ENCODE assay signal across 11 mouse cellular contexts in genomic region chr14:49524665-49525064, GRCm38 (mm10). TPM values are rescaled to one million over a fixed set of nuclear protein-coding genes. Genes with fewer than 3 reads are reported as not detected.
A peak's percentile ranks its signal among the peaks of the same experiment; 100 is the strongest.
DNase-seq lines count a peak whose midpoint lies in the region; ATAC-seq lines count a peak whose summit lies in the region.
"Had no signal": no experiment of that assay in that cellular context is flagged by ENCODE, and none has a peak within 500 bp of the region (broad histone marks: within the 10 kb centered on the region; RNA-seq: fewer than 3 reads in every experiment).

No protein-coding gene starts in this region.

- DNase-seq in limb, embryonic 10.5 days (ENCODE audit: low spot score): no peak
- peak; percentile 8 for DNase-seq in forebrain, embryonic 14.5 days (ENCODE audit: low spot score)
- DNase-seq in thymus, postnatal 0 days (ENCODE audit: low spot score): no peak
- no peak for DNase-seq in cerebellum, adult 8-10 months

- ATAC-seq in limb, embryonic 15.5 days (ENCODE audit: insufficient number of reproducible peaks, low FRiP score, low TSS enrichment, low read depth): 0 out of 2 replicates have a peak, but pooled peaks have one; percentile 30
- ATAC-seq in forebrain, embryonic 14.5 days: peak; percentile 2; the same call in 1 of the 2 replicates
- peak; percentile 72 for ATAC-seq in hindbrain, embryonic 16.5 days
- ATAC-seq in neural tube, embryonic 14.5 days (ENCODE audit: low read depth): peak; percentile 35
- no peak for ATAC-seq in megakaryocyte progenitor cell, adult 5-6 weeks (replicated peaks; ENCODE audit: poor library complexity)

- H3K9ac ChIP-seq in limb, embryonic 15.5 days: no peak overlapping the region
- no peak overlapping the region for H3K9ac ChIP-seq in forebrain, embryonic 14.5 days (ENCODE audit: low read length)
- peak overlapping the region; percentile 74 for H3K9ac ChIP-seq in hindbrain, embryonic 16.5 days (ENCODE audit: low read depth, low read length)
- H3K9ac ChIP-seq in neural tube, embryonic 14.5 days (replicated peaks; ENCODE audit: low read depth, low read length): peak overlapping the region; percentile 78
- H3K9ac ChIP-seq: heart, embryonic 15.5 days had no signal

- peaks cover 9% of the 10 kb centered on the region for H3K4me1 ChIP-seq in limb, embryonic 15.5 days
- H3K4me1 ChIP-seq in limb, embryonic 10.5 days: peaks cover 9% of the 10 kb centered on the region
- H3K4me1 ChIP-seq in forebrain, embryonic 14.5 days (ENCODE audit: control insufficient read depth, insufficient read depth, low read length): no peaks in the 10 kb centered on the region
- H3K4me1 ChIP-seq in hindbrain, embryonic 16.5 days (ENCODE audit: control insufficient read depth, insufficient read depth, low read depth, low read length): no peaks in the 10 kb centered on the region
- H3K4me1 ChIP-seq in neural tube, embryonic 14.5 days (ENCODE audit: control insufficient read depth, insufficient read depth, low read length): 0 out of 2 replicates have a peak, but pooled peaks cover 3% of the 10 kb centered on the region

- 70% methylated on average over 8 of the region's 8 CpGs for WGBS in limb, embryonic 15.5 days
- WGBS in limb, embryonic 10.5 days: 79% methylated on average over 7 of the region's 8 CpGs
- 67% methylated on average over 8 of the region's 8 CpGs for WGBS in forebrain, embryonic 14.5 days
- WGBS in hindbrain, embryonic 16.5 days: 54% methylated on average over 7 of the region's 8 CpGs
- WGBS in neural tube, embryonic 14.5 days: 70% methylated on average over 8 of the region's 8 CpGs

- H3K27me3 ChIP-seq in limb, embryonic 15.5 days: peaks cover 14% of the 10 kb centered on the region
- peaks cover 14% of the 10 kb centered on the region for H3K27me3 ChIP-seq in limb, embryonic 10.5 days (ENCODE audit: low read depth, poor library complexity, severe bottlenecking)
- no peaks in the 10 kb centered on the region for H3K27me3 ChIP-seq in forebrain, embryonic 14.5 days (replicated peaks; ENCODE audit: control insufficient read depth, insufficient read depth, low read length)
- no peaks in the 10 kb centered on the region for H3K27me3 ChIP-seq in hindbrain, embryonic 16.5 days (replicated peaks; ENCODE audit: control insufficient read depth, insufficient read depth, low read length)
- H3K27me3 ChIP-seq in neural tube, embryonic 14.5 days (ENCODE audit: control insufficient read depth, insufficient read depth, low read length): no peaks in the 10 kb centered on the region

- no peak overlapping the region for H3K27ac ChIP-seq in limb, embryonic 15.5 days
- no peak overlapping the region for H3K27ac ChIP-seq in limb, embryonic 10.5 days
- no peak overlapping the region for H3K27ac ChIP-seq in forebrain, embryonic 14.5 days (ENCODE audit: low read depth, low read length)
- H3K27ac ChIP-seq in hindbrain, embryonic 16.5 days (ENCODE audit: low read depth, low read length): peak overlapping the region; percentile 77; the same call in 1 of the 2 replicates
- H3K27ac ChIP-seq in neural tube, embryonic 14.5 days (ENCODE audit: low read depth, low read length): no peak overlapping the region; the same call in 1 of the 2 replicates
- H3K27ac ChIP-seq: embryonic facial prominence, embryonic 10.5 days; heart, embryonic 15.5 days had no signal

- no peaks in the 10 kb centered on the region for H3K36me3 ChIP-seq in limb, embryonic 15.5 days
- H3K36me3 ChIP-seq in limb, embryonic 10.5 days: no peaks in the 10 kb centered on the region
- no peaks in the 10 kb centered on the region for H3K36me3 ChIP-seq in forebrain, embryonic 14.5 days (ENCODE audit: control insufficient read depth, insufficient read depth, low read length)
- H3K36me3 ChIP-seq in hindbrain, embryonic 16.5 days (ENCODE audit: control insufficient read depth, insufficient read depth, low read length): no peaks in the 10 kb centered on the region
- H3K36me3 ChIP-seq in neural tube, embryonic 14.5 days (ENCODE audit: control insufficient read depth, insufficient read depth, low read length): no peaks in the 10 kb centered on the region
- H3K36me3 ChIP-seq: embryonic facial prominence, embryonic 10.5 days; heart, embryonic 15.5 days had no signal

- H3K9me3 ChIP-seq in limb, embryonic 15.5 days: no peaks in the 10 kb centered on the region
- no peaks in the 10 kb centered on the region for H3K9me3 ChIP-seq in limb, embryonic 10.5 days (replicated peaks)
- no peaks in the 10 kb centered on the region for H3K9me3 ChIP-seq in forebrain, embryonic 14.5 days (replicated peaks; ENCODE audit: control insufficient read depth, low read length)
- H3K9me3 ChIP-seq in hindbrain, embryonic 16.5 days (ENCODE audit: control insufficient read depth, low read length): no peaks in the 10 kb centered on the region
- no peaks in the 10 kb centered on the region for H3K9me3 ChIP-seq in neural tube, embryonic 14.5 days (ENCODE audit: control insufficient read depth, low read length)
- H3K9me3 ChIP-seq: embryonic facial prominence, embryonic 10.5 days; heart, embryonic 15.5 days had no signal

- no peak overlapping the region for H3K4me3 ChIP-seq in limb, embryonic 15.5 days
- no peak overlapping the region for H3K4me3 ChIP-seq in limb, embryonic 10.5 days
- peak overlapping the region; percentile 51 for H3K4me3 ChIP-seq in forebrain, embryonic 14.5 days (ENCODE audit: low read depth, low read length)
- peak overlapping the region; percentile 66 for H3K4me3 ChIP-seq in hindbrain, embryonic 16.5 days (ENCODE audit: low read length)
- peak overlapping the region; percentile 63 for H3K4me3 ChIP-seq in neural tube, embryonic 14.5 days (ENCODE audit: low read depth, low read length)
- H3K4me3 ChIP-seq: myocyte had no signal

- no peak overlapping the region for H3K4me2 ChIP-seq in limb, embryonic 15.5 days
- peak overlapping the region; percentile 94 for H3K4me2 ChIP-seq in forebrain, embryonic 14.5 days (ENCODE audit: low read length)
- H3K4me2 ChIP-seq in hindbrain, embryonic 16.5 days (ENCODE audit: low read length): peak overlapping the region; percentile 63
- peak overlapping the region; percentile 80 for H3K4me2 ChIP-seq in neural tube, embryonic 14.5 days (ENCODE audit: low read depth, low read length)

RNA-seq across cellular contexts. Expression of gene Slc35f4, which starts 1.2 kb away (rescaled TPM):
- not detected in 2 replicates for polyA plus RNA-seq in limb, embryonic 15.5 days (2015; fragmentation: Nextera tagmentation; extraction: Ambion mirVana)
- 0.09 TPM in 1 of 2 replicates, not detected in the other for polyA plus RNA-seq in limb, embryonic 10.5 days (2016; fragmentation: Nextera tagmentation; extraction: Ambion mirVana)
- 6.6 and 6.9 TPM in 2 replicates for polyA plus RNA-seq in forebrain, embryonic 14.5 days (2014; fragmentation: Nextera tagmentation; extraction: Ambion mirVana)
- polyA plus RNA-seq in hindbrain, embryonic 16.5 days (2015; fragmentation: Nextera tagmentation; extraction: Ambion mirVana): 24.2 and 29.5 TPM in 2 replicates
- 24.9 and 38.7 TPM in 2 replicates for polyA plus RNA-seq in neural tube, embryonic 14.5 days (2014; fragmentation: Nextera tagmentation; extraction: Ambion mirVana)
- not detected in 2 replicates for total RNA-seq in megakaryocyte progenitor cell, adult 5-6 weeks (2015)
- total RNA-seq in megakaryocyte progenitor cell, adult 5-6 weeks (2017): not detected in 2 replicates
- polyA plus RNA-seq in thymus, postnatal 0 days (2015; fragmentation: Nextera tagmentation; extraction: Ambion mirVana): not detected in 2 replicates
- polyA plus RNA-seq: heart, embryonic 15.5 days; myocyte had no signal

Comparison
In these comparisons a context has a peak if more than half of its experiments do, and no peak if none do; other contexts are left out.
1. H3K4me3 ChIP-seq: peak in forebrain, embryonic 14.5 days (single experiment), hindbrain, embryonic 16.5 days (single experiment) and neural tube, embryonic 14.5 days (single experiment); none in limb, embryonic 15.5 days (single experiment) and limb, embryonic 10.5 days (single experiment).
2. H3K9ac ChIP-seq: peak in hindbrain, embryonic 16.5 days (single experiment) and neural tube, embryonic 14.5 days (single experiment); none in limb, embryonic 15.5 days (single experiment) and forebrain, embryonic 14.5 days (single experiment).